In the genomic region with DNA sequence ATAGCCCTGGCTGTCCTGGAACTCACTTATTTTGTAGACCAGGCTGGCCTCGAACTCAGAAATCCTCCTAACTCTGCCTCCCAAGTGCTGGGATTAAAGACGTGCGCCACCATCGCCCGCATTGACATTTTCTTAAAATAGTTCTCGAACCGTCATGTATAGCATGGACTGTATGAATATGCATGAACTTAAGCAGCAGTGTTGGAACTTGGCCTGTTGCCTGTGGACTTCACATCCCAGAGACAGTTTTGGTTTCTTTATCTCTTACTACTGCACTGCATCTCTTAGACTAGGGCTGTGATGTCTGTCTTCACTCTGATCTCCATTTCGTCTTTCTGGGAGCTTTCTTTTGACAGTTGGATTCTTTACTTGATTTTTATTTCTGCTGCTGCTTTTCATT, we compare ENCODE assay signal across 14 mouse cellular contexts.
"Had no signal": no experiment of that assay in that cellular context is flagged by ENCODE, and none has a peak within 500 bp of the region (broad histone marks: within the 10 kb centered on the region; RNA-seq: fewer than 3 reads in every experiment).

No protein-coding gene starts in this region.

- H3K4me3 ChIP-seq: kidney, embryonic 15.5 days; limb, embryonic 15.5 days; liver, embryonic 12.5 days; stomach, embryonic 15.5 days had no signal

- H3K27ac ChIP-seq: kidney, embryonic 15.5 days; limb, embryonic 15.5 days; liver, embryonic 12.5 days; stomach, embryonic 15.5 days had no signal

- H3K9ac ChIP-seq: kidney, embryonic 15.5 days; limb, embryonic 15.5 days; liver, embryonic 12.5 days; lung, embryonic 14.5 days; stomach, embryonic 15.5 days had no signal

- H3K9me3 ChIP-seq: kidney, embryonic 15.5 days; limb, embryonic 15.5 days; liver, embryonic 12.5 days; megakaryocyte, embryonic 14.5 days; stomach, embryonic 15.5 days had no signal

- H3K4me1 ChIP-seq: kidney, embryonic 15.5 days; limb, embryonic 15.5 days; liver, embryonic 12.5 days; stomach, embryonic 15.5 days had no signal

- H3K27me3 ChIP-seq: kidney, embryonic 15.5 days; limb, embryonic 15.5 days; liver, embryonic 12.5 days; megakaryocyte, embryonic 14.5 days; stomach, embryonic 15.5 days had no signal

- H3K4me2 ChIP-seq: kidney, embryonic 15.5 days; limb, embryonic 15.5 days; liver, embryonic 12.5 days; lung, embryonic 14.5 days; midbrain, embryonic 11.5 days; stomach, embryonic 15.5 days had no signal

- DNase-seq: kidney, adult 2 months; kidney, postnatal 14 days; lung, embryonic 14.5 days; lung, postnatal 10 days; lung, postnatal 4 days; thymus, postnatal 36 days had no signal

- ATAC-seq: intestine, embryonic 16.5 days; liver, embryonic 12.5 days; midbrain, embryonic 16.5 days had no signal
